Mouse (Mus musculus) intestine, embryonic 16.5 days (tissue): ENCODE results near the gene Eef1akmt2. TPM values are rescaled to one million over a fixed set of nuclear protein-coding genes. Genes with fewer than 3 reads are reported as not detected.

Experiments used
- ATAC-seq: fragments of 200-750 bp; cut with Nextera tagmentation; 2 replicates; pipeline ENCODE4 v1.8.0; 2017; ENCODE audit warnings: moderate TSS enrichment, moderate library complexity
- H3K27ac ChIP-seq: fragments of 300-500 bp; sonication (generic); 2 replicates; pipeline ENCODE4 v1.5.1; 2014; ENCODE audit warnings: mild to moderate bottlenecking, low read length
- H3K27me3 ChIP-seq: fragments of 300-500 bp; sonication (generic); replicated peaks from 2 replicates; pipeline ENCODE4 v1.6.1; 2014; ENCODE audit warnings: low read length, control low read depth, mixed read lengths; ENCODE audit not compliant: control insufficient read depth, insufficient read depth
- H3K36me3 ChIP-seq: fragments of 300-500 bp; sonication (generic); 2 replicates; pipeline ENCODE4 v1.6.1; 2014; ENCODE audit warnings: low read length, control low read depth; ENCODE audit not compliant: control insufficient read depth, insufficient read depth
- H3K4me1 ChIP-seq: fragments of 300-500 bp; sonication (generic); 2 replicates; pipeline ENCODE4 v1.6.1; 2014; ENCODE audit warnings: low read length, control low read depth, mixed read lengths; ENCODE audit not compliant: control insufficient read depth, insufficient read depth
- H3K4me2 ChIP-seq: fragments of 300-500 bp; sonication (generic); 2 replicates; pipeline ENCODE4 v1.6.1; 2014; ENCODE audit warnings: low read depth, low read length, control low read depth
- H3K4me3 ChIP-seq: fragments of 300-500 bp; sonication (generic); 2 replicates; pipeline ENCODE4 v1.5.1; 2014; ENCODE audit warnings: mild to moderate bottlenecking, low read length
- H3K9ac ChIP-seq: fragments of 300-500 bp; sonication (generic); 2 replicates; pipeline ENCODE4 v1.6.1; 2014; ENCODE audit warnings: low read depth, low read length
- H3K9me3 ChIP-seq: fragments of 300-500 bp; sonication (generic); 2 replicates; pipeline ENCODE4 v1.6.1; 2016; ENCODE audit warnings: low read length, control low read depth; ENCODE audit not compliant: control insufficient read depth
- WGBS: fragments of 180-500 bp; shearing (Covaris S2); extraction: QIAGEN DNeasy Blood & Tissue Kit; methylation state at CpG from one replicate; pipeline ENCODE4 v1.1.7; 2014; 5-methylcytosine and 5-hydroxymethylcytosine counted together
- polyA plus RNA-seq: library from polyadenylated mRNA; unstranded; fragments of >200 nt; fragmentation: Nextera tagmentation; extraction: Ambion mirVana; gene quantifications from 2 replicates; pipeline ENCODE4 v1.2.1, GENCODE M21; 2015

The Eef1akmt2 gene
- polyA plus RNA-seq, 1 experiment from 2014 or later: 52.1 TPM

- H3K4me3 ChIP-seq: no peak overlapping the region
- no peak overlapping the region for H3K9ac ChIP-seq
- H3K27ac ChIP-seq: no peak overlapping the region
- no peaks in the 10 kb centered on the region for H3K4me1 ChIP-seq
- ATAC-seq: no peak
- no peaks in the 10 kb centered on the region for H3K9me3 ChIP-seq
- no peaks in the 10 kb centered on the region for H3K27me3 ChIP-seq
- 91% methylated on average over 1 of the region's 1 CpGs for WGBS
- no peaks in the 10 kb centered on the region for H3K36me3 ChIP-seq
- H3K4me2 ChIP-seq: no peak overlapping the region
These were observed 10.0 kb downstream of the Eef1akmt2 start for GRCm38 (mm10) chr7:132842455-132842854.

- 81% methylated on average over 5 of the region's 5 CpGs for WGBS
- ATAC-seq: no peak
These were observed 11.2 kb downstream of the Eef1akmt2 start for GRCm38 (mm10) chr7:132841287-132841686.

GRCm38 (mm10) chr7:132830955-132831354 lies 21.5 kb downstream of the Eef1akmt2 start:
- Histone ChIP-seq H3K4me1 (no peaks in the 10 kb centered on the region), H3K9me3 (no peaks in the 10 kb centered on the region), H3K9ac (no peak overlapping the region), H3K27ac (no peak overlapping the region), H3K4me3 (no peak overlapping the region), H3K36me3 (peaks cover 3% of the 10 kb centered on the region; the same call in 1 of the 2 replicates), H3K4me2 (no peak overlapping the region), H3K27me3 (no peaks in the 10 kb centered on the region)
- ATAC-seq: no peak
- WGBS: 67% methylated on average over 4 of the region's 4 CpGs

More at GRCm38 (mm10) chr7:132841287-132841686, 11.2 kb downstream of the Eef1akmt2 start:
- Histone ChIP-seq H3K9me3 (no peaks in the 10 kb centered on the region), H3K4me2 (no peak overlapping the region), H3K9ac (no peak overlapping the region), H3K36me3 (no peaks in the 10 kb centered on the region), H3K27ac (no peak overlapping the region), H3K4me3 (no peak overlapping the region), H3K4me1 (no peaks in the 10 kb centered on the region), H3K27me3 (no peaks in the 10 kb centered on the region)

- Histone ChIP-seq H3K9ac (no peak overlapping the region), H3K4me3 (no peak overlapping the region), H3K27ac (no peak overlapping the region), H3K4me2 (no peak overlapping the region), H3K27me3 (no peaks in the 10 kb centered on the region), H3K9me3 (no peaks in the 10 kb centered on the region), H3K36me3 (peaks cover 6% of the 10 kb centered on the region), H3K4me1 (no peaks in the 10 kb centered on the region)
- ATAC-seq: no peak
- whole genome bisulfite sequencing: 22% methylated on average over 1 of the region's 1 CpGs
These were observed 28.0 kb downstream of the Eef1akmt2 start for GRCm38 (mm10) chr7:132824346-132825022.

- no peak for ATAC-seq
These were observed 28.6 kb downstream of the Eef1akmt2 start for GRCm38 (mm10) chr7:132823832-132824231.

GRCm38 (mm10) chr7:132820692-132821091 lies 31.8 kb downstream of the Eef1akmt2 start:
- no peak overlapping the region for H3K4me3 ChIP-seq
- no peak for ATAC-seq
- no peak overlapping the region for H3K4me2 ChIP-seq
- 81% methylated on average over 3 of the region's 3 CpGs for WGBS
- no peaks in the 10 kb centered on the region for H3K9me3 ChIP-seq
- no peak overlapping the region for H3K27ac ChIP-seq
- H3K4me1 ChIP-seq: peaks cover 3% of the 10 kb centered on the region; the same call in 1 of the 2 replicates
- H3K27me3 ChIP-seq: no peaks in the 10 kb centered on the region
- no peak overlapping the region for H3K9ac ChIP-seq
- peaks cover 3% of the 10 kb centered on the region; the same call in 1 of the 2 replicates for H3K36me3 ChIP-seq

More at GRCm38 (mm10) chr7:132823832-132824231, 28.6 kb downstream of the Eef1akmt2 start:
- Histone ChIP-seq H3K27me3 (no peaks in the 10 kb centered on the region), H3K36me3 (peaks cover 6% of the 10 kb centered on the region), H3K9ac (no peak overlapping the region), H3K4me3 (no peak overlapping the region), H3K4me2 (no peak overlapping the region), H3K27ac (no peak overlapping the region), H3K9me3 (no peaks in the 10 kb centered on the region), H3K4me1 (no peaks in the 10 kb centered on the region)

- Histone ChIP-seq H3K4me2 (no peak overlapping the region), H3K9me3 (no peaks in the 10 kb centered on the region), H3K27ac (no peak overlapping the region), H3K4me3 (no peak overlapping the region), H3K9ac (no peak overlapping the region), H3K27me3 (no peaks in the 10 kb centered on the region), H3K36me3 (no peaks in the 10 kb centered on the region), H3K4me1 (peaks cover 13% of the 10 kb centered on the region)
- ATAC-seq: no peak
- 96% methylated on average over 6 of the region's 6 CpGs for WGBS
These were observed 35.4 kb downstream of the Eef1akmt2 start for GRCm38 (mm10) chr7:132817056-132817455.

- Histone ChIP-seq H3K27me3 (no peaks in the 10 kb centered on the region), H3K9me3 (no peaks in the 10 kb centered on the region), H3K36me3 (no peaks in the 10 kb centered on the region), H3K4me1 (peaks cover 13% of the 10 kb centered on the region), H3K4me3 (no peak overlapping the region), H3K4me2 (no peak overlapping the region), H3K9ac (no peak overlapping the region), H3K27ac (no peak overlapping the region)
- no peak for ATAC-seq
- WGBS: 81% methylated on average over 2 of the region's 2 CpGs
These were observed 35.9 kb downstream of the Eef1akmt2 start for GRCm38 (mm10) chr7:132816528-132816927.

- WGBS: 75% methylated on average over 5 of the region's 5 CpGs
- no peaks in the 10 kb centered on the region for H3K27me3 ChIP-seq
- peaks cover 26% of the 10 kb centered on the region for H3K4me1 ChIP-seq
- no peak overlapping the region for H3K9ac ChIP-seq
- no peak overlapping the region for H3K27ac ChIP-seq
- no peak for ATAC-seq
- H3K36me3 ChIP-seq: no peaks in the 10 kb centered on the region
- no peak overlapping the region for H3K4me3 ChIP-seq
- no peaks in the 10 kb centered on the region for H3K9me3 ChIP-seq
- no peak overlapping the region for H3K4me2 ChIP-seq
These were observed 37.4 kb downstream of the Eef1akmt2 start for GRCm38 (mm10) chr7:132815081-132815480.

- Histone ChIP-seq H3K4me1 (peaks cover 36% of the 10 kb centered on the region), H3K36me3 (no peaks in the 10 kb centered on the region), H3K27ac (peak overlapping the region; percentile 92), H3K9ac (peak overlapping the region; percentile 89), H3K9me3 (no peaks in the 10 kb centered on the region), H3K27me3 (no peaks in the 10 kb centered on the region), H3K4me2 (peak overlapping the region; percentile 88), H3K4me3 (peak overlapping the region; percentile 81)
- 2% methylated on average over 7 of the region's 7 CpGs for WGBS
- peak; percentile 9 for ATAC-seq
These were observed 38.4 kb downstream of the Eef1akmt2 start for GRCm38 (mm10) chr7:132814089-132814450.
